Mouse (Mus musculus) left cerebral cortex, adult 9 months (tissue): ENCODE measurements at regions not wholly inside any gene's neighbourhood (a gene's known extent, or its start where the extent isn't known, plus 50 kb on each side); places are given as distances from the start of the nearest gene placed in this dataset.

Experiments used
- DNase-seq, 2 experiments: peaks; one replicate each; pipeline ENCODE4 v3.0.0; 2022; ENCODE audit warnings: low spot score in 2 of 2

GRCm38 (mm10) chr12:98045784-98046458, 213.3 kb downstream of the Galc start:
- no peak for DNase-seq

GRCm38 (mm10) chr12:98043436-98043835, 215.8 kb downstream of the Galc start:
- DNase-seq = no peak

- no peak for DNase-seq
Observed at GRCm38 (mm10) chr12:98039677-98040076, 219.6 kb downstream of the Galc start.

- DNase-seq = no peak
Observed at GRCm38 (mm10) chr12:98023655-98024054, 235.6 kb downstream of the Galc start.

GRCm38 (mm10) chr12:98014607-98015278, 244.5 kb downstream of the Galc start:
- DNase-seq = no peak

- DNase-seq = no peak
Observed at GRCm38 (mm10) chr12:98009175-98009574, 250.1 kb downstream of the Galc start.

- DNase-seq = no peak
Observed at GRCm38 (mm10) chr12:98005671-98006469, 253.4 kb downstream of the Galc start.

- no peak for DNase-seq
Observed at GRCm38 (mm10) chr12:98002217-98002616, 257.0 kb downstream of the Galc start.

- DNase-seq = no peak
Observed at GRCm38 (mm10) chr12:97994884-97995283, 264.4 kb downstream of the Galc start.

GRCm38 (mm10) chr12:97993937-97994336, 265.3 kb downstream of the Galc start:
- DNase-seq = no peak

- peak; percentile 54 to 67 for DNase-seq
Observed at GRCm38 (mm10) chr12:97983390-97983789, 275.9 kb downstream of the Galc start.

GRCm38 (mm10) chr12:97978668-97979067, 280.6 kb downstream of the Galc start:
- no peak for DNase-seq

- DNase-seq = no peak
Observed at GRCm38 (mm10) chr12:97978178-97978651, 281.0 kb downstream of the Galc start.

- no peak for DNase-seq
Observed at GRCm38 (mm10) chr12:97977633-97978032, 281.6 kb downstream of the Galc start.

- peak in 1 of 2 experiments; percentile 62 for DNase-seq
Observed at GRCm38 (mm10) chr12:97973909-97974510, 285.2 kb downstream of the Galc start.

GRCm38 (mm10) chr12:97957201-97957600, 302.1 kb downstream of the Galc start:
- DNase-seq = no peak

- DNase-seq = no peak
Observed at GRCm38 (mm10) chr12:97953336-97953735, 305.9 kb downstream of the Galc start.

GRCm38 (mm10) chr12:97952204-97952603, 307.1 kb downstream of the Galc start:
- peak in 1 of 2 experiments; percentile 25 for DNase-seq

GRCm38 (mm10) chr12:97950072-97950471, 309.2 kb downstream of the Galc start:
- no peak for DNase-seq

- DNase-seq = peak in 1 of 2 experiments; percentile 7
Observed at GRCm38 (mm10) chr12:97947421-97947820, 311.8 kb downstream of the Galc start.

- DNase-seq = no peak
Observed at GRCm38 (mm10) chr12:97938361-97938760, 320.9 kb downstream of the Galc start.

GRCm38 (mm10) chr12:97929877-97930276, 329.4 kb downstream of the Galc start:
- no peak for DNase-seq
